Mouse (Mus musculus) adrenal gland, postnatal 4 days (tissue): Measurements from ENCODE around the gene Tmigd1. TPM values are rescaled to one million over a fixed set of nuclear protein-coding genes. Genes with fewer than 3 reads are reported as not detected.
"Not testable (repeated sequence)": the region's sequence is repeated elsewhere in the genome, so short reads cannot be mapped to it uniquely, and the experiment has no call there.

Source experiments
- DNase-seq, 2 experiments: peaks; one replicate each; pipeline ENCODE4 v3.0.0; 2021 to 2022; ENCODE audit warnings: low spot score in 2 of 2, mixed read lengths in 2 of 2
- total RNA-seq, 2 experiments: library from RNA; stranded (reverse); gene quantifications; 2 replicates each; pipeline ENCODE4 v1.2.3; 2021

Tmigd1 gene
- total RNA-seq, 2 experiments from 2014 or later = 1.2 to 1.5 TPM

GRCm38 (mm10) chr11:76897871-76898270 lies 4.1 kb upstream of the Tmigd1 start:
- no peak for DNase-seq

- no peak for DNase-seq
Observed at GRCm38 (mm10) chr11:76898751-76899150, 3.2 kb upstream of the Tmigd1 start.

GRCm38 (mm10) chr11:76899758-76900738 lies 1.9 kb upstream of the Tmigd1 start:
- DNase-seq = peak in 1 of 2 experiments; percentile 20

- DNase-seq = no peak
Observed at GRCm38 (mm10) chr11:76904340-76904739, 2.4 kb downstream of the Tmigd1 start.

GRCm38 (mm10) chr11:76908651-76909050 lies 6.7 kb downstream of the Tmigd1 start:
- DNase-seq = no peak

- DNase-seq = no peak
Observed at GRCm38 (mm10) chr11:76911325-76912054, 9.5 kb downstream of the Tmigd1 start.

GRCm38 (mm10) chr11:76912055-76912395 lies 10.1 kb downstream of the Tmigd1 start:
- DNase-seq = no peak

GRCm38 (mm10) chr11:76914366-76914765 lies 12.4 kb downstream of the Tmigd1 start:
- DNase-seq = no peak

GRCm38 (mm10) chr11:76916539-76917229 lies 14.7 kb downstream of the Tmigd1 start:
- no peak for DNase-seq

- no peak for DNase-seq
Observed at GRCm38 (mm10) chr11:76917230-76917548, 15.2 kb downstream of the Tmigd1 start.

GRCm38 (mm10) chr11:76920607-76921006 lies 18.6 kb downstream of the Tmigd1 start:
- DNase-seq = no peak

- DNase-seq = no peak
Observed at GRCm38 (mm10) chr11:76924759-76925236, 22.8 kb downstream of the Tmigd1 start, which contains the start of gene Blmh. TSS of gene Blmh (plus strand) at chr11:76924809.

GRCm38 (mm10) chr11:76928586-76928985 lies 26.6 kb downstream of the Tmigd1 start:
- not testable (repeated sequence) for DNase-seq

GRCm38 (mm10) chr11:76933209-76933608 lies 31.2 kb downstream of the Tmigd1 start:
- DNase-seq = no peak

- no peak for DNase-seq
Observed at GRCm38 (mm10) chr11:76936578-76936977, 34.6 kb downstream of the Tmigd1 start.

- no peak for DNase-seq
Observed at GRCm38 (mm10) chr11:76944839-76945238, 42.9 kb downstream of the Tmigd1 start.

GRCm38 (mm10) chr11:76945386-76946202 lies 43.6 kb downstream of the Tmigd1 start:
- DNase-seq = peak; percentile 94 to 95

- DNase-seq = no peak
Observed at GRCm38 (mm10) chr11:76946203-76946585, 44.2 kb downstream of the Tmigd1 start.

- DNase-seq = no peak
Observed at GRCm38 (mm10) chr11:76953536-76953935, 51.6 kb downstream of the Tmigd1 start.

- DNase-seq = no peak
Observed at GRCm38 (mm10) chr11:76965703-76966102, 63.7 kb downstream of the Tmigd1 start.
